Mouse (Mus musculus): Measurements from ENCODE around the gene Cep68. TPM values are rescaled to one million over a fixed set of nuclear protein-coding genes. Genes with fewer than 3 reads are reported as not detected.

Gene Cep68
- polyA plus RNA-seq, 1 experiment from 2014 or later = 26.5 TPM

DNA sequence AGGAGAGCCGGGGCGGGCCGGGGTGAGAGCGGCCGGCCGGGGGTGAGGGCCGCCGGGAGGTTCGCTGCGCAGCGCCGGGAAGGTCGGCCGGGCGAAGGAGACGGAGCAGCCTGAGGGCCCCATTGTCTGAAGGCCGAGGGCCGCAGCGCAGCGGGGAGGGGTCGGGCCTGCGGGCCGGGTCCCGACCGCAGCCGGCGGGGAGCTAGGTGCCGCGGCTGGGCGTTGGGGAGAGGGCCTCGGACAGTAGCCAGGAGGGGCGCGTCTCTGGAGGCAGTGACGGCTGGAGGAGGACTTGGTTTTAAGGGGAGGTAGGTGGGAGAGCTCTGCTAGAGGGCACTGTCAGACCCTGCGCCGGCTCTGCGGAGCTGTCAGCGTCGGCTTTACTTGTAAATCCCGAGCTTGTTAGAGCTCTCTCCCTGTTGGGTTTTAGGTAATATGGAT, 47.5 kb downstream of the Cep68 start:
- Histone ChIP-seq H3K27ac (replicated peaks) (peak overlapping the region; percentile 97), H3K4me3 (replicated peaks) (peak overlapping the region; percentile 98), H3K4me2 (peak overlapping the region; percentile 76), H3K9ac (replicated peaks) (peak overlapping the region; percentile 96), H3K27me3 (replicated peaks) (no peaks in the 10 kb centered on the region), H3K9me3 (replicated peaks) (no peaks in the 10 kb centered on the region), H3K36me3 (no peaks in the 10 kb centered on the region), H3K4me1 (peaks cover 41% of the 10 kb centered on the region)
- under 1% methylated on average over 40 of the region's 40 CpGs for WGBS
- peak; percentile 48 for ATAC-seq (ENCODE audit: low FRiP score)

DNA sequence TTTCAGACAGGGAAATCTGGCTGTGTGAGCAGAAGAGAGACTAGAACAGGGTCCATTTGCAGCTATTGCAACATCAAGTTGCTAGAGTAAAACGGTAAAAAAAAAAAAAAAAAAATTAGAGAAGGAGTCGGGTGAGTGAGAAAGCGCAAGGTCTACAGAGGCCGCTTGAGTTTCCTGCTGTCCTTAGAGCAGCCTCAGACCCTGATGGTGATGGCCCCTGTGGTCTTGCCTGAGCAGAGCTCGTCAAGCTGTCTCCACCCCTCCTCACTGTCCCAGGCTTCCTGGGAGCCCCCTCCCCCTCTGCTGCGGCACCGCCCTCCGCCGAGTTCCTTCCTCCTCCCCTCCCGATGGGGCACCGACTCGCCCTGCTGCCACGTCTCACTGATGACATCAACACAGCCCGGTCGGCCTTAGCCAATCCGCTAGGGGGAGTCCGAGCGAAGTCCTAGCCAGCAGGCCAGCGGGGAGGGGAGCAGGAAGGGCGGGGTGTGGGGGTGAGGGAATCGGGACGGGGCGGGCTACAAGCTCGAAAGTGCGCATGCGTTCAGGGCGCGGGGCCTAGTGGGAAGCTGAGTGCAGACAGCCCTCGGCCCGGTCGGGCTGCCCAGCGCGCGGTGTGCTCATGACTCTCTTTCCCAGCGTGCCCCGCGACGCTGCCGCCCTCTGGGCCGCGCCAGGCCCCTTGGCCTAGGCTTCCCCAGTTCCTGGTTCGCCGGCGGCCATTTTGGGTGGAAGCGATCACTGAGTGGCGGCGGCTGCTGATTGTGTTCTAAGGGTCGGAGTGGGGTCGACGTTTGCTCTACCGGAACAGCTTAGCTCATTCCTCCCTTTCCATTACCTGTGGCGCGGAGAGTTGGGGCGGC, 48.3 kb downstream of the Cep68 start, which contains the start of gene Rab1a:
Gene Rab1a (plus strand): TSS at position 720 of the 863 bp plus-strand sequence.
- ATAC-seq (ENCODE audit: low FRiP score) = peak; percentile 98
- peak within 1 kb of the TSS; percentile 97 for H3K27ac ChIP-seq (replicated peaks)
- peak within 1 kb of the TSS; percentile 96 for H3K9ac ChIP-seq (replicated peaks)
- H3K9me3 ChIP-seq (replicated peaks) = no peaks in the 10 kb centered on the region
- no peaks in the 10 kb centered on the region for H3K27me3 ChIP-seq (replicated peaks)
- H3K4me1 ChIP-seq = peaks cover 34% of the 10 kb centered on the region
- H3K36me3 ChIP-seq = no peaks in the 10 kb centered on the region
- H3K4me2 ChIP-seq = peak within 1 kb of the TSS; percentile 76
- H3K4me3 ChIP-seq (replicated peaks) = peak within 1 kb of the TSS; percentile 98
- WGBS = under 1% methylated on average over 54 of the region's 54 CpGs

DNA sequence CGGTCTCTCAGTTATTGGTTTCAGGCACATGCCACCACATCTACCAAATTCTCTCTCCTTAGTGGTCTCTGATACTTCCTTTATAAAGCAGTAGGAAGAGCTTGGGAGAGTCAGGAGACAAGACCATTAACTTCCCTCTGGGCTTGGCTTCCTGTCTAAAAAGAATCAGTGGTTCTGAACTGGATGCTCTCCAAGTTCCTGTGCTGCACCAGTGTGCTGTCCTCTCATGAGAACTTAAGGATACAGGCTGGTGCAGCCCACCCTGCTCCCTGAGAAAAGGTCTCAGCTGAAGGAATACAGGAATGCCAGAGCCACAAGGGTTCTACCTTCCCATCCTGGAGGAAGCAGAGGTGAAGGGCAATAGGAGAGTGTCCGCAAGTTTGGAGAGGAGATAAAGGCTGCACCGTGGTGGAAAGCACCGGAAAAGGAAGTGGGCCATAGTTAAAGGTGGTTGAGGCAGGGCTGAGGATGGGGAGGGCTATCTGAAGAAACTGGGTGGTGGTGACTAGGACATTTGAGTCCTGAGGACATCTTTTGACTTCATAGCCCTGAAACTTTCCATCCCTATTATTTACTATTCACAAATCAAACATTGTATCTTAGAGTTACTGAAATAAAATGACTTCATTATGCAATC, 56.0 kb downstream of the Cep68 start:
- H3K27ac ChIP-seq (replicated peaks) = no peak overlapping the region
- no peaks in the 10 kb centered on the region for H3K4me1 ChIP-seq
- H3K9me3 ChIP-seq (replicated peaks) = no peaks in the 10 kb centered on the region
- ATAC-seq (ENCODE audit: low FRiP score) = no peak
- 91% methylated on average over 4 of the region's 4 CpGs for WGBS
- no peaks in the 10 kb centered on the region for H3K36me3 ChIP-seq
- H3K27me3 ChIP-seq (replicated peaks) = no peaks in the 10 kb centered on the region
- H3K4me3 ChIP-seq (replicated peaks) = no peak overlapping the region
- no peak overlapping the region for H3K4me2 ChIP-seq
- no peak overlapping the region for H3K9ac ChIP-seq (replicated peaks)

DNA sequence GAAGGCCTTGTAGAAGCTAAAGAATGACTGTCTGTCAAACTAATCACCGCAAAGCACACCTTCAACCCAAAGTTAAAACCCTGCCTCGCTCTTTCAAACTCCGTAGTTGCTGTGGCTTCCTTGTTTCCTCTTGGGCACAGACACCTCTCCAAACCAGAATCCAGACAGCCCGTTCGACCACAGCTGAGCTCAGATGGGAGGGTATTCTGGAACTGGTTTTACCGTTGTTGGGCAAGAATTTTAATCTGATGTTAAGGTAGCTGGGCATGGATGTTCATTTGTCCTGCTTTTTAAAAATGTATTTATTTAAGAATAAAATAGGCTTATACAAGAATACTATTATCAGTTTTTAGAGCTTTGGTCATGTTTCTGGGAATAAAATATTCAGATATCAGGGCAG, 62.0 kb downstream of the Cep68 start:
- WGBS = 85% methylated on average over 6 of the region's 6 CpGs
- Histone ChIP-seq H3K9me3 (replicated peaks) (no peaks in the 10 kb centered on the region), H3K9ac (replicated peaks) (no peak overlapping the region), H3K4me2 (no peak overlapping the region), H3K27ac (replicated peaks) (no peak overlapping the region), H3K4me3 (replicated peaks) (no peak overlapping the region), H3K36me3 (no peaks in the 10 kb centered on the region), H3K27me3 (replicated peaks) (no peaks in the 10 kb centered on the region), H3K4me1 (no peaks in the 10 kb centered on the region)
- no peak for ATAC-seq (ENCODE audit: low FRiP score)

Other genes with a start within 250 kb of the Cep68 start
- gene Actr2, start 136.5 kb downstream of the Cep68 start, polyA plus RNA-seq (2015; fragmentation: Nextera tagmentation; extraction: Ambion mirVana) = 167 and 168 TPM in 2 replicates
- gene Rab1a, start 48.0 kb downstream of the Cep68 start, polyA plus RNA-seq (2015; fragmentation: Nextera tagmentation; extraction: Ambion mirVana) = 311 and 322 TPM in 2 replicates
- 56.0 and 61.0 TPM in 2 replicates for gene Slc1a4, start 83.3 kb upstream of the Cep68 start, polyA plus RNA-seq (2015; fragmentation: Nextera tagmentation; extraction: Ambion mirVana)